9 mouse cellular contexts compared by ENCODE assay signal in the genomic region with DNA sequence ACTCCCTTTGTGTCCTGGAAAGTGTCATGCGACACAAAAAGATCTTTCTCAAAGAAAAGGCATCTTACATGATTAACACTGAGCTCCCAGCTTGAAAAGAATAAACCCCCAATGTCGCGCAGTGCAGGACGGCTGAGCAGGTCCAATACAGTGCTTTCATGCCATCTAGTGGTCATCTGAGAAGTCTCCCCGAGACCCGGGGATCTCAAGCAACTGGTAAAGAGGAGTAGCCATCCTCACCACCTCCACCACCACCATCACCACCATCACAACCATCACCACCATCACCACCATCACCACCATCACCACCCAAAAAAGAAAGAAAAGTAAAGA.
DNase-seq lines count a peak whose midpoint lies in the region; ATAC-seq and TF ChIP-seq lines count a peak whose summit lies in the region.
"Had no signal": no experiment of that assay in that cellular context is flagged by ENCODE, and none has a peak within 500 bp of the region (broad histone marks: within the 10 kb centered on the region; RNA-seq: fewer than 3 reads in every experiment).

No protein-coding gene starts in this region.

- peak overlapping the region; percentile 42; the same call in 1 of the 2 replicates for H3K4me2 ChIP-seq in forebrain, embryonic 11.5 days (ENCODE audit: low read depth, low read length, severe bottlenecking)
- H3K4me2 ChIP-seq in lung, embryonic 15.5 days, result no peak overlapping the region

- H3K27ac ChIP-seq in ES-E14 (ENCODE audit: insufficient read depth, low read depth, low read length, poor library complexity, severe bottlenecking), result no peak overlapping the region
- H3K27ac ChIP-seq in forebrain, embryonic 11.5 days (ENCODE audit: low read depth, low read length), result peak overlapping the region; percentile 87
- H3K27ac ChIP-seq in layer of hippocampus, adult 2 months, result peak overlapping the region; percentile 98
- no peak overlapping the region for H3K27ac ChIP-seq in lung, embryonic 15.5 days

- H3K4me3 ChIP-seq in ES-E14 (ENCODE audit: insufficient read depth in 1 of 2, low read depth in 1 of 2, low read length in 2 of 2, poor library complexity in 1 of 2, severe bottlenecking in 1 of 2), result no peak overlapping the region
- H3K4me3 ChIP-seq in forebrain, embryonic 11.5 days (ENCODE audit: low read depth, low read length), result no peak overlapping the region
- H3K4me3 ChIP-seq in layer of hippocampus, adult 2 months, result peak overlapping the region; percentile 34
- H3K4me3 ChIP-seq in lung, embryonic 15.5 days, result no peak overlapping the region
- H3K4me3 ChIP-seq: megakaryocyte, embryonic 14.5 days had no signal

- TF ChIP-seq CTCF in layer of hippocampus, adult 2 months (conservative IDR thresholded peaks at IDR 0.05), result peak; percentile 86

- in situ Hi-C loops in ES-E14 (cut with MboI; ENCODE audit: low sequenced_read_pairs in 2 of 2, unreplicated experiment in 2 of 2), result loop anchor here (25.0 kb wide), 2 partner anchors 1046 to 1096 kb away; no protein-coding TSS in a partner anchor

- H3K9ac ChIP-seq in ES-E14 (ENCODE audit: insufficient read depth, low read depth, low read length, poor library complexity, severe bottlenecking), result no peak overlapping the region
- H3K9ac ChIP-seq in forebrain, embryonic 11.5 days (ENCODE audit: low read length), result no peak overlapping the region; the same call in 1 of the 2 replicates
- H3K9ac ChIP-seq in lung, embryonic 15.5 days, result no peak overlapping the region

- H3K36me3 ChIP-seq in ES-E14 (ENCODE audit: control insufficient read depth, insufficient read depth, low read length, poor library complexity, severe bottlenecking), result no peaks in the 10 kb centered on the region
- H3K36me3 ChIP-seq in forebrain, embryonic 11.5 days (ENCODE audit: control insufficient read depth, insufficient read depth, low read length), result no peaks in the 10 kb centered on the region
- no peaks in the 10 kb centered on the region for H3K36me3 ChIP-seq in lung, embryonic 15.5 days

- H3K4me1 ChIP-seq in ES-E14 (ENCODE audit: control insufficient read depth in 2 of 2, insufficient read depth in 2 of 2, low read length in 2 of 2, poor library complexity in 1 of 2), result no peaks in the 10 kb centered on the region
- H3K4me1 ChIP-seq in forebrain, embryonic 11.5 days (replicated peaks; ENCODE audit: control insufficient read depth, insufficient read depth, low read length), result peaks cover 18% of the 10 kb centered on the region; the same call in 1 of the 2 replicates
- no peaks in the 10 kb centered on the region for H3K4me1 ChIP-seq in lung, embryonic 15.5 days
- H3K4me1 ChIP-seq: megakaryocyte, embryonic 14.5 days had no signal

- peak; percentile 94 for ATAC-seq in forebrain, embryonic 11.5 days (replicated peaks; ENCODE audit: low FRiP score)
- ATAC-seq in lung, embryonic 15.5 days (ENCODE audit: borderline replicate concordance, extremely low read depth, low FRiP score, low TSS enrichment), result peak; percentile 79

- DNase-seq in ES-E14 (ENCODE audit: low read depth, low spot score), result peak; percentile 38
- peak; percentile 92 for DNase-seq in brain, embryonic 18.5 days (ENCODE audit: low read depth, low spot score)
- DNase-seq in forebrain, embryonic 11.5 days (ENCODE audit: low spot score), result peak; percentile 86
- DNase-seq in heart, postnatal 4 days, result peak; percentile 71
- DNase-seq in layer of hippocampus, adult 2 months (ENCODE audit: low spot score in 2 of 2), result peak; percentile 91 to 95
- peak; percentile 93 for DNase-seq in retina, embryonic 14.5 days (ENCODE audit: low spot score)
- peak; percentile 3 for DNase-seq in urinary bladder, postnatal 25 days (ENCODE audit: low spot score)

- under 1% methylated on average over 6 of the region's 6 CpGs for WGBS in forebrain, embryonic 11.5 days
- WGBS in lung, embryonic 15.5 days, result under 1% methylated on average over 6 of the region's 6 CpGs

- H3K27me3 ChIP-seq in forebrain, embryonic 11.5 days (ENCODE audit: control insufficient read depth, insufficient read depth, low read length), result no peaks in the 10 kb centered on the region
- peaks cover 4% of the 10 kb centered on the region; the same call in 1 of the 2 replicates for H3K27me3 ChIP-seq in lung, embryonic 15.5 days
- H3K27me3 ChIP-seq: megakaryocyte, embryonic 14.5 days had no signal

- no peaks in the 10 kb centered on the region for H3K9me3 ChIP-seq in ES-E14 (ENCODE audit: control insufficient read depth, insufficient read depth, low read depth, low read length)
- no peaks in the 10 kb centered on the region for H3K9me3 ChIP-seq in forebrain, embryonic 11.5 days (ENCODE audit: control insufficient read depth, low read length)
- no peaks in the 10 kb centered on the region for H3K9me3 ChIP-seq in lung, embryonic 15.5 days
- H3K9me3 ChIP-seq: megakaryocyte, embryonic 14.5 days had no signal

TF ChIP-seq in ES-E14, 5 proteins besides CTCF, POLR2A, EP300 and RAD21:
- TF ChIP-seq CHD2 (IDR thresholded peaks at IDR 0.05; ENCODE audit: low read depth, low read length), result no peak
- TF ChIP-seq ZNF384 (IDR thresholded peaks at IDR 0.05; ENCODE audit: low read depth, low read length), result no peak
- TF ChIP-seq ZC3H11A (IDR thresholded peaks at IDR 0.05; ENCODE audit: borderline replicate concordance, low read depth, low read length), result peak; percentile 84; the same call in 1 of the 2 replicates

Comparison
In these comparisons a context has a peak if more than half of its experiments do, and no peak if none do; other contexts are left out.
1. DNase-seq: peak in every context shown above with its lines; median percentile 93 in layer of hippocampus, adult 2 months; 93 in retina, embryonic 14.5 days; 92 in brain, embryonic 18.5 days; 86 in forebrain, embryonic 11.5 days; 71 in heart, postnatal 4 days; 38 in ES-E14; 3 in urinary bladder, postnatal 25 days.
2. H3K27ac ChIP-seq: peak in forebrain, embryonic 11.5 days (single experiment) and layer of hippocampus, adult 2 months (single experiment); none in ES-E14 (single experiment) and lung, embryonic 15.5 days (single experiment).